Mouse (Mus musculus) heart, adult 18-20 months (tissue): ENCODE data around the gene Syt2. TPM values are rescaled to one million over a fixed set of nuclear protein-coding genes. Genes with fewer than 3 reads are reported as not detected.

ENCODE experiments used
- DNase-seq, 2 experiments: peaks; one replicate each; pipeline ENCODE4 v3.0.0; 2021 to 2022; ENCODE audit warnings: mixed read lengths in 1 of 2
- total RNA-seq, 2 experiments: library from RNA; stranded (reverse); gene quantifications; 2 replicates each; pipeline ENCODE4 v1.2.3; 2021

The Syt2 gene
- total RNA-seq, 2 experiments from 2014 or later = not detected

DNA sequence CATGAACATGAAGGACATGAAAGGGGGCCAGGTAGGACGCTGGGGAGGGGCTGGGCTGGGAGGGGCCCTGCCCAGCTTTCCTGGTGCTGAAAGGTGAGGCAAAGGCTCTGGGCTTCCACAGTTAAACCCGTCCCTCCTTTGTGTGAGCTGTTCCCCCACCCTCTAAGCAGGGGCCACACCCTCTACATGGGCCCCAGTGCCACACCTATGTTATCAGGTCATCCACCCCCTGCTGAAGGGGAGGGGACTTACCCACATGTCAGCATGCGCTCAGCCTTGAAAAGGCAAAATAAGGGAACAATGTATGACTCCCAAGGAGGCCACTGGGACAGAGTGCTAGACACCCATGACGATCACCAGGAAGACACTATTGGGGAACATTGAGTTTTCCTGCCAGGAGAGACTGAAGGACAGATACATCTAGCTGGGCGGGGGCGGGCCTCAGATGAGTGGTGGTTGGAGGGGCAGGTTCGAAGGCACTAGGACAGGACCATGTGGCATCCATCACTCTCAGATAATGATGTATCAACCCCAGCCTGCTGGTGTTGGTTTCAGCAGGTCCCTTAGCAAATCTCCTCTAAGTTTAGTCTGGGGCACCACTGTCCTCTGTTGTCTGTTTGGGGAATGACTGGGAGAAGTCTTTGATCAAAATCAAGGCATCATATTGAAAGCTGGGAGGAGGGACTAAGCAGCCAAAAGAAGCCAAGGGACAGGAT lies 95.6 kb downstream of the Syt2 start:
- DNase-seq = no peak

DNA sequence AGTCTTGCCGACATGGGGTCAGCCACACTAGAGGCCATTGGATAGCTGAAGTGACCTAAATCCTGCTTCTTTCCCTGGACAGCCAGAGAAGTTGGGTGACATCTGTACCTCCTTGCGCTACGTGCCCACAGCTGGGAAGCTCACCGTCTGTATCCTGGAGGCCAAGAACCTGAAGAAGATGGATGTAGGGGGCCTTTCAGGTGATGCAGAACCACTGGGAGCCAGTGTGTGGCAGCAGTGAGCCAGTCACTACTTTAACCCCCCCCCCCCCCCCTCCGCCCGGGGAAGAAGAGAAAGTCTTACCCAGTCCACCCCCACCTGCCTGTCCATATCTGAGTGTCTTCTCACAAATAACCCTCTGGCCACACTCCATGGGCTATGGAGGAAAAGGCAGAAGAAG lies 99.2 kb downstream of the Syt2 start:
- DNase-seq = peak in 1 of 2 experiments; percentile 60

DNA sequence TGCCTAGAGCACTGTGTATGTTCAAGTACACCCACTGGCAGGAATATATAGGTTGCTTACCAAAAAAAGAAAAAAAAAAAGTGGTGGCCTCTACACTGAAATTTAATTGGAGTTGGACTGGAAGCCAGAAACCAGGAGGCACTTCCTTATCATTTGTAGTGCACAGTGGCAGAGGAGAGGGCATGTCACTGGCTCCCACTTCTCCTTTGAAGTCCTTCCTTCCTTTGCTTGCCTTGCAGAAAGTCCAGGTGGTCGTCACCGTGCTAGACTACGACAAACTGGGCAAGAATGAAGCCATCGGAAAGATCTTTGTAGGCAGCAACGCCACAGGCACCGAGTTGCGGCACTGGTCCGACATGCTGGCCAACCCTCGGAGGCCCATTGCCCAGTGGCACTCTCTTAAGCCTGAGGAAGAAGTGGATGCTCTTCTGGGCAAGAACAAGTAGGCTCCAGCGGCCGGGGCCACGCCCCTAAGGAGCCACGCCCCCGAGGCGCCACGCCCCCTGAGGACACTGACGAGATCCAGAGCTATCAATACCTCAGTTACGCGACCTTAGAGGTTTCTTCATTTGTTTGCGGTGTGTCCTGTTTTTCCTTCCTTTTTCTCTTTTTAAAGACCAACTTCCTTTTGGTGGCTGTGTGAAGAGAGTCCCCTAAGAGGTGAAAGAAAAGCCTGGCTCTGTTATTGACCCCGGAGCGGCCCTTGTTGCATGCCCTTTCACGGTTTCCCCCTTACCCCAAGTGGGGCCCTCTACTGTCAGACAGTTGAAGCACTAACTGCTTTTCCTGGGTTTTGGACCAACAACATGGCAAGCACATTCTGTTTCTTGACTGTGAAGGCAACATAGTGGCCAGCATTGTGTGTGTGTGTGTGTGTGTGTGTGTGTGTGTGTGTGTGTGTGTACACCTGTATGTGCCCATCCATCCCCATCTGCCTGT lies 101.0 kb downstream of the Syt2 start:
- DNase-seq = peak; percentile 53 to 57

DNA sequence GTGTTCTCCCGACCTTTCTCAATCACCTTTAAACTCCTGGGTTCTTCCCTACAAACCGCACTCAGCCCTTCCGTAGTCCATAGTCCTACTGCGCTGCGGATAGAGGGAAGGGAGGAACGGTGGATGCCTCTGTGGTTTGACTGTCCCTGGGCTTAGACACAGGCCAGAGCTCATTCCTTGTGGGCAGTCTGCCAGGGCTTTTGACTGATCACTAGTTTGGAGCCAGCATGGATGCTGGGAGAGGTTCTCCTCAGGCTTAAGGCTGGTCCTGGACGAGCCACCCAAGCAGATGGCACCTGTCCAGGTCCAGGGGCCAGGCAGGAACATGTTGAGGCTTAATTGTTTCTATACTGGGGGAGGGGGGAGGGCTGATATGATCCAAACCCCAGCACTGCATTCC lies 103.4 kb downstream of the Syt2 start:
- DNase-seq = peak in 1 of 2 experiments; percentile 49

DNA sequence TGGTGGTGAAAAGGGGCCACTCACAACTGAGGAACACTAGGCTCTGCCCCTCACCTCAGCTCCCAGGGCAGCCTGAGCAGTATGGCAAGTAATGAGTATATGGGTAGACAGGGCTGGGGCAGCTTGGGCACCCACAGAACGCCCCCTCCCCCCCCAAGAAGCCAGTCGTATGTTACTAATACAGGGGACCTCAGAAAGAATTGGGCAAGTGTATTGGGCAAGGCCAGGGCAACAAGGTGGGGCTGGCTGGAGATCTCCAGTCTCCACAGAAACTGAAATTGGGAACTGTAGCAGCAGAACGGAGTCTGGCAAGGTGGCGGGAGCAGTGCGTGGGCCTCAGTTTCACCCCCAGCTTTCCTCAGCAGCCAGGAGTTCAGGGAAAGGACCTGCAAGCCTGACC lies 106.0 kb downstream of the Syt2 start:
- DNase-seq = no peak

DNA sequence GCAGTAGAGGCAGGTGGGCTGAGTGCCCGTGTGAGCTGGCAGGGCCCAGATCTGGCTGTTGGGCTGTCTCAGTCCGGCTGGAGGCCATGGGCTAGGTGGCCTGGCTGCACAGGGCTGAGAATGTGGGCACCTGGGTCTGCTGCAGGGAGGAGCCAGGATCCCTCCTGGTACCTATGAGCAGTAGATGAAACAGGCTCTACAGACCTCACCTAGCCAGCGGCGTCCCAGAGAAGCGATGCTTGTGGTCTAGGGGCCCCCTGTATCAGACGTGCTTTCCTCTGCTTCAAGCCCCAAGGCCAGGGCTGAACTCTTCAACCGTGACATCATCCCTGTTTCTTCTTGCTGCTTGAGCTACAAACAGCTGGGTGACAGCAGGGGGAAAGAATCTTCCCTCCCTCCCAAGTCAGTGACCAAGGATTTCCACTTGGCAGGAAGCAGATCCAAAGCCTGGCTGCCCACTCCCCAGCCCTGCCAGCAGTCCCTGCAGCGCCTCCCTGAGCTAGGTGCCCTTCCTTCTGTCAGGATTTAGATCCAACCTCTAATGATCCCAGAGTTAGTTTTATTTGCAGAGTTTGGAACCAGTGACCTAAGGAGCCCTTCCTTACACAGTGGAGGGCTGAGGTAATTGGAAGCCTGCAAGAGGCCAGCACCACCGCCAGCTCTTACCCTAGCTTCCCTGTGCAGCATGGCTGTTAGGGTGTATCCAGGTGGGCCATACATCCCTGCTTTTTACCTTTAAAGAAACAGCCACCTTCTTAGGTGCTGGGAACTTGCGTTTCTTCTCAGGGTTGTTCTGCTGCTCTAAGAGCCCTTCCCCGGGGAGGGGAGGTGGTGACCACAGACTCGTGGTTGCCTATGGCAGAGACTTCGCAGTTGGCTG lies 107.5 kb downstream of the Syt2 start:
- DNase-seq = peak; percentile 58 to 78

DNA sequence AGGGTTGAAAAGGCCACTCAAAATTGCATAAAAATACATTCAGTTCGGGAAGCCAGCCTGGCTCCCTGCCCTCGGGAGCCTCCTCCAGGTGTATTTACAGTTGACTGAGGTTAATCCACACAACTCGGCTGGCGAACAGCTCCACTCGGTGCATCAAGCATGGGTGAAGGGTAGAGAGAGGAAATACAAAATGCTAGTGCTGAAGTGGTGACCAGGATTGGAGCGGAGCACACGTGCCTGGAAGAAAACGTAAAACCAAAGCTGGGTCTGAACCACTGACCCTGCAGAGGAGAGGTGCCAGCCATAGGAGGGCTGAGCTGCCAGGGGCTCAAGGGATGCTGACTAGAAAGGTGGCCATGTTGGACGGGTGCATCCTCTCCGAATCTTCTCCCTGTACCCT lies 108.3 kb downstream of the Syt2 start:
- DNase-seq = no peak

DNA sequence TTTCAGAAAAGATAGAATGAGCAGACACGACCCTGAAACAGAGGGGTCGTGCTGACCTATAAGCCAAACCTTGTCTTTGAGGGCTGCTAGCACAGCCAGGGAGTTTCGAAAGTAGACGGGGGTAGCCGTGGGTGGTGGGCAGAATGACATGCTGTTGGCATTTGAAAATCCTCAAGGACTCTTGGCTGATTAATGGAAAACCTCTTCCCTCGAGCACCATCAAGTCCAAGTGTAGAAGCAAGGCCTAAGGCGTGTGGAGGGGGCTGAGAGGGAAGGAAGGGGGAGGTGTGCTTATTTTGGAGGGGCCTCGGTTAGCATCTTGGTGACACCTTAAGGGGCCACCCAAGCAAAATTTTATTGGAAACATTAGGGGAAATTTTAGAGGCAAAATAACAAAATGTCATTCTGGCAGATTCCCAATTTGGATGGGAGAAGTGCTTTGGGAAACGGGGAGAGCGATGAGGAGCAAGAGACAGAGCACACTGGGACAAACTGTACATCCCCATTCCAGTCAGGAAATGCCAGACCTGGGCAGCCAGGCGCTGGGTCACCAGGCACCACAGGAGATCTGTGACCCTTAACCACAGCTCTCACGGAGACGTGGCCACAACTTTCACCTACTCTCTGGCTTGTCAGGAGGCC lies 109.2 kb downstream of the Syt2 start:
- DNase-seq = no peak

DNA sequence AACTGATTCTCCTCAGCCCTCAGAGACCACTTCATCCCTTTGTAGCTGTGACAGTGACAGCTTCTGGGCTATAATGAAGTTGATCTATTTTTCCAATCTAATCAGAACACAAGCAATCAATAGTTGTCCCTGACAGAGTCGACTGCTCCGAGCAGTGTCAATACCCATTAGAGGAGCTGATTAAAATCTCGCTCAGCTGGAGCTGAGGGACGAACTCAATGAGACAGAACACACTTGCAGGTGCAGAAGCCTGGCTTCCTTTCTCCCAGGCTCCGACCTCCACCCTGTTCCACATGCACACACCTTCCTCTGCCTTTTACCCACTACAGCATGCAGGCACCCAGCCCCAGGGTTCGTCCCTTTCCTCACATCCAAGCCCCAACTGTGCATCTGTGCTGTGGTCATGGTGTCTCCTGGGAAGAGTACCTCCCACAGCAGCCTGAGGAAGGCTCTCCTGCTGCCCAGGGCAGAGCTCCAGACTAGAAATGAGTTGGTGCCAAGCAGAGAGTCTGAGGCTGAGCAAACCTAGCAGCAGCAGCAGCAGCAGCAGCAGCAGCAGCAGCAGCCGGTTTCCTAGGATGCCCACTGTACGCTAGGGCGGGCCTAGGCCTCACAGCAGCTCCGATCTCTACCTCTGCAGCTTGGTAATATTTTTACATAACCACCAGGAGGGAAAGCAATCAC lies 109.9 kb downstream of the Syt2 start:
- DNase-seq = no peak

DNA sequence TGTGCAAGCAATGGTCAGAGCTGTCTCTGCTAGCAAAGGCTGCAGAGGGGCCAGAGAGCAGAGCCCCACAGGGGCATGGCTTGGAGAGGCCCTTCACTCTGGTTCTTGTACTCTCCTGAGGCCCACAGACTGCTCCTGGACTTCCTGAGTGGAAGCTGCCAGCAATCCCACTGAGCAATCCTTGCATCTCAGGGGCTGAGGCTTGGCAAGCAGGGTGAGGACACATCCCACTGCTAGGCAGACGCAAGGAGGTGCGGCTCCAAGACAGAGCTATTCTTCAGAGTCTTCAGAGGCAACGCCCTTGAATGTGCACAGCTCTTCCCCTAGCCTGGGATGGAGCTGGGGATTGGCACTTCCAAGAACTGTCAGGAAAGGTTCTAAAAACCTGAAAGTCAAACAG lies 110.8 kb downstream of the Syt2 start:
- DNase-seq = peak in 1 of 2 experiments; percentile 50

DNA sequence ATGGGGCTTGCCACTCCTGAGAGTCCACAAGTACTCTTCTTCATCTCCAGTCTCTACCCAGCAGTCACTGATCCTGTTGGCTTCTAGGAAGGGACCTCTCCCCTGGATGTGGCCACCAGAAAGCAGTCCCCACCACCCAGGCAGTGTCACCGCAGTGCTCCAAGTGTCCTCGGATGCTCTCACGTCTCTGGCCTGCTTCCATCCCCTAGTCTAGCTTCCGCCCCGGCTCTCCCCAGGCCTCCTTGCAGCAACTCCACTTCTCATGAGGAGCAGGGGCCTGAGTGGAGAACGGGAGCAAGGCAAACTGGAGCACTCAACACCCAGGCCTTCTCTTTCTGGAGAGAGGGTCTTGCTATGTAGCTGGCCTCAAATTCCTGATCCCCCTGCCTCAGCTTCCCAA lies 112.7 kb downstream of the Syt2 start:
- DNase-seq = peak in 1 of 2 experiments; percentile 49

DNA sequence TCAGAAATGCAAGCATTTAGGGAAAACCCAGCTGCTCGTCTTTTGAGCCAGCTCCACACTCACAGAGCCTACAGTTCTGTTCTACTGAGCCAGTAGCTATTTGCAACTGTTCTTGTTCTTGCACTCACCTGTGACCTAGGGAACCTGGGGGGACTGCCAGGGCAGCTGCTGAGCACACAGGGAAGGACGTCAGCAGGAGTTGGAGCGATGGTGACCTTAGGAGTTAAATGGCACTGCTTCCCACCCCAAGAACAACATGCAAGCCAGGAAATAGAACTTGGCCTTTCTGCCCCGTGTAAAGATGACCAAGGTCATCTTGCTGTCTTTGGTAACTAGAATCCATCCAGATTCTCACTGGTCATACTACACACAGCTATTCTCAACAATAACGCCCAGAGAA lies 114.2 kb downstream of the Syt2 start:
- DNase-seq = no peak

DNA sequence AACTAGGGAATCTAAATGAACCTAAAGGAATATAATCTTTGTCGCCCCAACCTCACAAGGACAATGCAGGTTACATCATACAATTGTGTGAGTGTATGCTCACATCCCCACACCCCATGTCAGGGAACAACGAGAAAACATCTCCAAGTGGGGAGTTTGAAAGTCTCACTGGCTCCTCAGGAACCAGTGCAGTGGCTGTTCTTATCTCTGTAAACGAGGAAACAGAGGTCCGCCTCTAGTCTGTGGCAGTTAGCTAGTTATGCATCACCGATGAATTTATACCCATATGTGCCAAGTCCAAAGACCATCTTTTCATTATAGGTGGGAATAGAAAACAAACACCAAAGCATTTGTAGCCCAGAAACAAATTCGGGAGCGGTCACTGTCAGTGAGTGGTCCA lies 115.1 kb downstream of the Syt2 start:
- no peak for DNase-seq

DNA sequence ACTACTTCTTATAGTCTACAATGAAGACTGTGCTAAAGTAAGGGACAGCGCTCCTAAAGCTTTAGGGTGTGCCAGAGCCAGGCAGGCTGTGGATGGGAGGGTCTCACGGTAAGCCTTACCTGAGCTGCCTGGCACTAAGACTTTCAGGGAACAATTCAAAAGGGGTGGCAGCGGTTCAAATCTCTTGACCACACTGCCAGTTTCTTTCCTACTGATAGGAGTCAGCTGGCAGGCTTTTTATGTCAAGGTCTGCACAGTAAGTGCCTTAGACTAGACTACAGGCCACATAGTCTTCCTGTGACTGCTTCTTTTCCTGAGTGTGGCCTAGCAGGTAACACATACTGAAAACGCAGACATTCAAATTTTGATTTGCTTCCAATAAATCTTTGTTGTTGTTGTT lies 116.8 kb downstream of the Syt2 start:
- DNase-seq = no peak

DNA sequence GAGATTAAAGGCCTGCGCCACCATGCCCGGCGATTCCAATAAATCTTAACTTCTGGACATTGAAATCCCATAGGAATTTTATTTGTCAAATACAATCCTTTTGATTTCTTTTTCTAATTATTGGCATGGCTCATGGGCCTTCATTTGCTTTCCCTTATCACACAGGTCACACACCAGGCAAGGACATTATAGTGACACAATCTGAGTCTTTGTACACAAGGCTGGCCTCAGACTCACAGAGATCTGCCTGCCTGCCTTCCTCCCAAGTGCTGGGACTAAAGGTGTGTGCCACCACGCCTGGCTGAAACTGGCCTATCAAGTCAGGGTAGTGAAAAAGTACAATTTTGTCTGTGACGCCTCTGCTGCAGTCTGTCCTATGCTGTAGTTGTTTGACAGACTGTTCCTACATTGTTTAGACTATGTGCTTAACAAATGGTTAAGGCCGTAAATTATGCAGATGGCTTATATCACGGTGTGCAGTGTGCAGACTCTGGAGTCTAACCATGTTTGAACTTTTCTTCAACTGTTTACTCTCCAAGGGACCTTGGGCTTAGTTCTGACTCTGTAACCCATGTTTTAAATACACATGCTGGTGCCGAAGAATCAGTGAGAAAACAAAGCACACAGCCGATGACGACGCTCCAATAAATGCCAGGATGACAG lies 117.4 kb downstream of the Syt2 start:
- DNase-seq = no peak

DNA sequence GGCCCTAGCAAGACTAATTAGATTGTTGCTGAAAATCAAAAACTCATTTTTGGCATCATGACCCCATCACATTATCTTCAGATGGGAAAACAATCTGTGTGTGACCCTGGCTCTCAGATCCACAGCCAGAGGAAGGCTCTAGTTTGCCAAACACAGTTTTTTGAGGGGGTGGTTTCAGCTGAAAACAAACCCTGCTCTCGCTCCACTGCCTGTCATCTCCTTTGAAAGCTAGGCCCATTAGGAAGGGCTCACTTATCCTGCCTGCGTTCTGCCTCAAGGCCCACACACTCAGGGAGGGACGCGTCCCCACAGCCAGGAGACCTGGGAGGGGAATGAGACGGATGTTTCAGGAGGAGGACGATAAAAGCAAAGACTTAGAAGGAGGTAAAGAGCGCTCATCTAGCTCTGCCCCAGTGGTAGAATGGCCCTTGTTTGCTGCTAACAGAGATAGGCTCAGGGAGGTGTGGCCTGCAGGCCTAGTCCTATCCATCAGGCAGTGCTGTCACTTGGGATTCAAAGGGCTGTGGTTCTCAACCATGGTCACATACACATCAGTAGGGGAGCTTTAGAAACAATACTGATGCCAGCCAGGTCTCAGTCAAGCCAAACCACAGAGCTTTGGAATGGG lies 118.5 kb downstream of the Syt2 start:
- DNase-seq = peak in 1 of 2 experiments; percentile 40

DNA sequence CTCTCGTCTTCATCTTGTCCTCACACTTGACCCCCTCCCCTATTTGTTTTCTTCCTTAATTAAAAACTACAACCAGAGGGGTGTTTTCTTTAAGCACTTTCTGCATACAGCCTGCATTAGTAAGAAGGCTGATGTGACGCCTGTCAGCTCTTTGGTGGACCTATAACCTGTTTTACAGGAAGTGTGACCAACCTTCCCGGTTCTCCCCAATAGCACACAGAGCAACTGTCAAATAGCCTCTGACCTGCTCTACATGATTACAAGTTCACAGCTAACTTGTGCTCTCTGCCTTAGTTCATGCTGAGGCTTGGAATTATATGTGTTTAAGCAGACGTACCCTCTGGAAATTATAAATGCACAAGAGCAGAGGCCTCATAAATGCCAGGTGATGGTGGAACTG lies 120.0 kb downstream of the Syt2 start:
- no peak for DNase-seq

DNA sequence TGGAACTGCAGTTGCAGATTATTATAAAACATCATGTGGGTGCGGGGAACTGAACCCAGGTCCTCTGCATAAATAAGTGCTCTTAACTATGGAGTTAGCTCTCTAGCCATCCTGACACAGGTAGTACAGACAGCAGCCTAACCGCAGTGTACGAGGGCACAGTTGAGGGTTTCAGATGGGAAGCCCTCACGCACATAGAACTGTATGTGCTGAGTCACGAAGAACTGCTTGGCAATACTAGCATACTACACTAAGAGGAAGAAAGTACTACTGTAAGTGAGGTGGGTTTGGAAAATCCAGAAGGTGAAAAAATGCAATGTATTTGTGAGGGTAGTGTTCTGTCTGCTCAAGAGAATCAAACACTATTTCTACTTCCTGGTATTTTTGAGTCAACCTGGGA lies 123.8 kb downstream of the Syt2 start:
- no peak for DNase-seq

DNA sequence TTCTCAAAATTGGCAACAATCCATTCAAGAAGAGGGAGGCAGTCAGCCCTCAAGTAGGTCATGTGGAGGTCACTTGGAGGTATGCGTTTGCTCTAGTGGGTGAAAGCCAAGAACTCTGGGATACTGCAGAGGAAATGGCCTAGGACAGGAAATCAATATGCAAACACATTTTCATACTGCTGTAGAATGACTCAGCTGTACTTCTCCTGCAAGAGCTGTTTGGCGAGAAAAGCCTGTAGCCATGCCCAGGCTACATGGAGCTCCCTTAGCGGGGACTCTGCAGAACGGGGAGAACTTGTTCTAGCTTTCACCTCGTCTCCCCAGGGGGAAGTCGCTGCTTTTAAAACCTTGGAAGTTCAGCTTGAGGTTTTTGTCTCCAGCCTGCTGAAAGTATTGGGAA lies 124.9 kb downstream of the Syt2 start:
- peak; percentile 69 to 88 for DNase-seq

DNA sequence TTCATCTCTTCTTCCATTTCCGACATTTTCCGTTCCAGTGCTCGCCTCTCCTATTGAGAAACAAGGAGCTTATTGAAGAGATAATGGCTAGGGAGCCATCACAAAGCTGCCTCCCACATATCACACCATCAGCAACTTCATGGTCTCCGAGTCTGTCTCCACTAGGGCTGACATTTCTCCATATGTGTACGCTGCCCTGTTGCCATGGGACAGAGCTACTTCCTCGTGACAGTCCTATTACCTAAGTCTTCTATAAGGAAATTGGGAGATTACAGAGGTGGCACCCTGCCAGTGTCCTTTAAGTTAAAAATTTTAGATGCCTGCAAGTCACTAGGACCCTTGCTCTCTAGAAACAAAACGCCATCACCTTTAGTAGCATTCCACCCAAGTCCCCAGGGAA lies 125.5 kb downstream of the Syt2 start:
- no peak for DNase-seq
